Mouse (Mus musculus) MN1 (cell line): Measurements from ENCODE around the gene Adprhl1.

Source experiments
- DNase-seq: peaks from one replicate; pipeline ENCODE4 v3.0.0-alpha.2; 2016; ENCODE audit warnings: low spot score

Adprhl1 gene

DNA sequence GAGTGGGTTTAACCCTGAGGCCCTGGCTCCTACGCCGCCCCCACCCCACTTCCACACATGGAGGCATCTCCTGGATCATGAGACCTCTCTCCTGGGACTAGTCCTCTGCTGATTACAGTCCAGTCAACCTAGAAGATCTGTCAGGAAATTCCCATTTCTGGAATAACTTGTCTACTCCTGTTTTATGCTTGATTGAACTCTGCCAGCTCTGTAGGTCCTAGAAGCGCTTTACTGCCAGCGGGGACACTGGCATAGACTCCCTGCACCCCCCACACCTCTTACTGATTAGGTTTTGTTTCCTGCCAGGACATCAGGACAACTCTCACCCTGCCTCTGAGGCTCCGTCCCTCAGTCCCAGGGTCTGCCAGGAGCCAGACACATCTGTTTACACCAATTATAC lies 56.5 kb downstream of the Adprhl1 start:
- peak; percentile 40 for DNase-seq

DNA sequence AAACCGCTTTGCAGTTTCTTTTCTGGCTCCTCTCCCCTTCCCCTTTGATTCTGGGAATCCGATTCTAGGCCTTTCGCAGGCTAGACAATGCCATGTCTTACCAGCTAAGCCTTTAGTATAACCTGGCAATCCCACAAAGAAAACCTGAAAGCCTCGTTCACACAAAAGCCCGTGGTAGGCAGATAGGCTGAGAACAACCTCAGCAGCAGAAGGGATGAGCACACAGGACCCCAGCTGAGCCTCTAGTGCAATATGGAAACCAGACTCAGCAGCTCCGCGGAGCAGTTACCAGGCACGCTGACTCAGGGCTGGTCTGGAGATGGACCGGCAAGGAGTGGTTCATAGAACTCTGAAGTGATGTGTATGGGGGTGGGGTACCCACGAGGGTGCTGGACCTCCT lies 59.1 kb downstream of the Adprhl1 start:
- no peak for DNase-seq

DNA sequence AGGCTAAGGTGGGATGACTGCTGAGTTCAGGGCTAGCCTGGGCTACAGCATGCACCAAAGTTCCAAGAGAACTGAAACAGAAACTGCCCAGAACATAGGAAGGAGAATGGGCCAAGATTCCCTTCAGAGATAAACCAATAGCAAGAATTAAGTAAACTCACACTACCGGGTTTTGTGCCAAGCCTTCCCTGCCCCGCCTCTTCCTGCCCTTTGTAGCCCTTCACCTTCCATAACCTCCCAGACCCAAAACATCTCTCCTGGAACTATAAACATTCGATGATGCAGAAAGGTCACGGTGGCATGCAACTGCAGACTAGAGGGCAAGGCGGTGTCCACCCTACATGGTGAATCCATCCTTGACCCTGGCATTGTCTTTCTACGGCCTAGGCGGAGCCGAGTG lies 63.7 kb downstream of the Adprhl1 start:
- DNase-seq, result no peak

DNA sequence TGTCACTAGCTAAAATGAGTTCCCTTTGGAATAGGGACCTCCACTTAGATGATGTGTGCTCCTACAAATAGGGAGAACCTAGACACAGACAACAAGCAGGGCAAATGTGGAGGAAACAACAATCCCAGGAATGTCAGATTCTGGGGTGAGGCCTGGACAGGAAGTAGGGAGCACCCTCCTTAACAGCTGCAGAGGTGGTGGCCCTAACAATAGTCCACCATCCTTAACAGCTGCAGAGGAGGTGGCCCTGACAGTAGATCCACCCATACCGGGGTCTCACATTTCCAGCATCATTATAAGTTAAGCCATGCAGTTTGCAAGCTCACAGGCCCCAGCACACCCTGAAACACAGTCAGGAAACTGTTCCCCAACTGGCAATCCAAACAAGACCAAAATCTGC lies 65.1 kb downstream of the Adprhl1 start:
- no peak for DNase-seq

DNA sequence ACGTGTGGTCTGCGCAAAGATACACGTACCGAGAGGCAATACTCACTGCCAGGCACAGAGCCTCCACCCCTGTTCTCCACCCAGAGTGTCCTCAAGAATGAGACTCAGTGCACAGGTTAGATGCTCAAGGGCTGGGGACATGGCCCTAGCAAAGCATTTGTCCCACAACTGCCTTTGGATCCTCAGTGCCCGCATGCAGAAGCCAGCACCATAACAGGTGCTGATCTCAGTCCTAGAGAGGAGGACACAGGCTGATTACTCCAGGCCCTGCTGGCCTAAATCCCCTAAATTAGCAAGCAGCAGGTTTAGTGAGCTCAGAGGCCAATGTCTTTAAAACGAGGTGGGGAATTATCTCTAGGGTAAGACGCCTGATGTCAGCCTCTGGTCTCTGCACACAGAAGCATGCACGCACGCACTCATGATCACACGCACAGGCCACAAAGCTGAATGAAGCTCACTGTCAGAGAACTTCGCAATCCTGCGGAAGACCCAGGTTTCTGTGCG lies 65.9 kb downstream of the Adprhl1 start:
- no peak for DNase-seq

DNA sequence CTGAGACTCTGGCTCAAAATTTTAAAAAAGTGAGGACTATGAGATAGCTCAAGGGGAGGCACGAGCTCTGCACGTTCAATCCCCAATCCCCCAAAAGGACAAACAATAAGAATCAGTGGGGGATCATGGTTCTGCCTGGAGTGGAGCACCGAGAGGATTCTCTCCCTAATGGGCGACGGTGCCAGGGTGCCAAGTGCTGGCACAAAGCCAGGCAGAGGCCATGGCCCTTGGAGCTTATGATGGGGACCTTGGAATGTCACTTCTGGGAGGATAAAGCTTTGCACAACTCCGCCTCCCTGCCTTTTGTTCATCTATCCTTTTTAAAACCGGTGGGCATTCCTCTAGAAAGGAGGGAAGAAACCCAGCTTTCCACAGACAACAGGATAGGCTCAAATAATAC lies 66.3 kb downstream of the Adprhl1 start:
- DNase-seq, result no peak

DNA sequence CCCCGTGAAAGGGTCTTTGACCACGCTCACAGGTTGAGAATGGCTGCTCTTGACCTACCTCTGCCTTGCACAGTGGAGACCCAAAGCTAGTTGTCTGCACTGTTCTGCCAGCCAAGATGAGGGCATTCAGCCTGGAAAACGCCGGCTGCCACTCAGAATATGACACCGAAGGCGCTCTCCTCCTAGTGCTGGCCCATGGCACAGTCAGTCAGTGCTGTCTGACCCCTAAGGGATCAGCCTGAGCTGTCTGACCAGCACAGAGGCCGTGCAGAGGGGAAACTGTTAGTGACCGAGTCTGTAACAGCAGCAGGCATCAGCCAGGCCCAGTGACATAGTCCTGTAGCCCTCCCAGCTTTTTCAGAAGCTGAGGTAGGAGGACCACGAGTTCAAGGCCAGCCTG lies 66.7 kb downstream of the Adprhl1 start:
- DNase-seq, result no peak

DNA sequence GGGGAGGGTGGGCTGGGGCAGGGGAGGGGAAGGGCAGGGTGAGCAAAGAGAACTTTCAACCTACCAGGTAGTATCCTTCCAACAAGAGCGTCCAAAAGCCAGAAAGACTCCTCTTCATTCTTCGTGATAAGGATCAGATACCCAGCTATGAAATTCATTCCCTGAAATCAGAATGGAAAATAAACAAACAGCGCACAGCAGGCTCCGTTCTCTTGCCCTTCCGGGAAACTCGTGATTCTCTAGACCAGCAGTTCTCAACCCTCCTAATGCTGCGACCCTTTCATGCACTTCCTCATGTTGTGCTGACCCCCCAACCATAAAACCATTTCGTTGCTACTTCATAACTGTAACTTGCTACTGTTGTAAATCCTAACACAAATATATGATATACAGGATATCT lies 67.1 kb downstream of the Adprhl1 start:
- DNase-seq, result no peak

DNA sequence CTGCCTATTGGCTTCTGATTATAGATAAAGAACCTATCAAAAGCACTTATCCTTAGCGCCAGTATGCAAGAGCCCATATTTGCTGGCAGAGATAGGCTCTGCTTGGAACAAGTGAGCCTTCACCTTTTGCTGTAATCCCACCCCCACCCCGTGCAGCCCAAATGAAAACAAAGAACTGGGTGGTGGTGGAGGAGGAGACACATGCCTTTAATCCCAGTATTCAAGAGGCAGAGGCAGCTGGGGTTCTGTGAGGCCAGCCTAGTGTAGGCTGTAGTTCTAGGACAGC lies 72.3 kb downstream of the Adprhl1 start:
- no peak for DNase-seq

DNA sequence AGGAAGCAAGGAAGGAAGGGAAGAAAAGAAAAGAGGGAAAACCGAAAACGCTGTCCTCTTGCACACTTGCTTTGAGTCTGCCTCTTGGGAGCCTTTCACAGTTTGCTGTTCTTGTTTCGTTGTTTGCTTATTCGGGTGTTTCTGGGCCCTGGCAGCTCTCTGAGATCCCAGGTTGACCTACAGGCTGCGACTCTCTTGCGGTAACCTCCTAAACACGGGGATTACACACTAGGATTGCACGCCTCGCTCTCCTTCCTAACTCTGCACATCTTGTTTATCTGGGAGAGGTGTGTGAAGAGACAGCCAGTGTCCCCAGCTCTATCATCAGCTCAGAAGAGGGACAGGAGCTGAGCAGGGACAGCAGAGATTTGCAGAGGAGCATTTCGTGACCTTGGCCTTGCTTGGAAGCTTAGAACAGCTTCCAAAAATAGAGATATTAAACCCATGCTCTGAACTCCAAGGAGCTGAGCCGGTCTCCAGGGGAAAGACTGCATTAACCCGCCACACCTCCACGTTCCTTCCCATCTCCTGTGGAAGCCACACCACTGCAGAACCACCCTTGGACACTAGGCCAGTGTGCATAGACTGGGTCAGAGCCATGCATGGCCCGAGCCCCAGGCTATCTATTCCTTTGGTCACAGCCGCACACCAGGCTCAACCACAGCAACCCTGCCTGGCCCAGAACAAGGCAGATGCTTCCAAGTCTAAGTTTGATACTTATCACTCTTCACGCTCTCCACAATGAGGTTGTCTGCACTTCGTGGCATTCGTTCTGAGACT lies 72.9 kb downstream of the Adprhl1 start:
- peak; percentile 31 for DNase-seq

DNA sequence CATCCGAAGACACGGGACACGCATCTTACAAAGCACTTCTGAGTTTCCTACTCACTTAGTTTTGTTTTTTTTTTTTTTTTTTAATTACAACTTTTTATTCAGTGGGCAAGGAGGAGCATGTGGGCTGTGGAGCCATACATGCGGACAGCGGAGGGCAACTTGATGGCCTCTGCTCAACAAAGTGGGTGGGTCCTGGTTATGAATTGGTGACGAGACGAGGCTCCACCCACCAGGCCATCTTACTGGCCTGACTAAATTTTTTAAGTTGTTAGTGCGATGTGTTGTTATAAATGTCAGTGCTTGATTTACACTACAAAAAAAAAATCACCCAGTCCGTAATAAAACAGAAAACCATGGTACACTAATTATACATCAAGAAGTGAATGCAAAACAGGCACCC lies 73.6 kb downstream of the Adprhl1 start:
- no peak for DNase-seq

DNA sequence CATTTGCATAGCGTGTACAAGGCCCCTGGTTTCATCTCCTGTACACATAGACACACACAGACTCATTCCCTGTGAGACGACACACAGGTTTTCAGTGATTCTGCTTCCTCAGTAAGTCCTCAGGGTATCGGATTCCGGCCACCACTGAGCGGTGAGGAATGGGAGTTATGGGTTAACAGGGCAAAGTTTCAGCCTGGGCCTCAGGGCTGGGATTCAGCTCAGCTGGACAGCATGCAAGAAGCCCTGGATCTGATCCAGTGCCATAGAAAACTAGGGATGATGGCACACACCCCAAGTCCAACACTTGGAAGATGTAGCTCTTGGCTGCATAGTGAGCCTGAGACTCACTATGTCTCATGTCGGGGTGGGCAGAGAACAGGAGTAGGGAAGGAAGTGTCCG lies 74.0 kb downstream of the Adprhl1 start:
- no peak for DNase-seq

DNA sequence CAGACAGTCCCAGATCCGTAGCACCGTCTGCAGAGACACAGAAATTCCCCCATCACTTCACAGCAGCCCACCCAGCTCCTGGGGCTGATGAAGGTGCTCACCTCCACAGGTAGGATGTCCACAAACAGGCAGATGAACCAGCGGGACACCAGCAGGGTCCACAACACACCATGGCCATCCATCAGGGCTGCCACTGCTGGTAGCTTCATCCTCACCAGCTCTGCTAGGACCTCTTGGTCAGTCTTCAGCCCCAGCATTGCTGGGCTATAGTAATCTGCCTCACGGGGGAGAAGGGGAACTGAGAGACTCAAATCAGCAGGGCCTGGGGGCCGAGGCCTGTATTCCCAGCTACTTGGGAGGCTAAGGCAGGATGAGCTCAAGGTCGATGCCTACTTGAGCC lies 74.5 kb downstream of the Adprhl1 start:
- DNase-seq, result no peak

DNA sequence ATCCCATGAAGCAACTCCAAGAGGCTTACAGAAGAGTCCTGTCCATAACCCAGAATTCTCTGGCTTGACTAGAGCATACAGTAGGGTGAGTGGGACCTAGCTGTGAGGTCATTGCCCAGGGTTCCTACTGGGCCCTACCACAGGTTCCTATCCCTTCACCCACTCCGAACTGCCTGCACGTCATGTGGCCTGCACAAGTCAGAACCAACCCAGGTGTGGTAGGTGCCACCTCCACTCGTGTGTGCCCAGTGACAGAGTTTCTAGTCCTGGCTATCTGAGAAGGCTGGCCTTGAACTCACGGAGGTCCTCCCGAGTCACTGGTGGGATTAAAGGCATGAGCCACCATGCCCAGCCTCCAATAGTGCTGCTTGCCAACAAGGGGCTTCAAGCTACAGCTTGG lies 75.8 kb downstream of the Adprhl1 start:
- no peak for DNase-seq

DNA sequence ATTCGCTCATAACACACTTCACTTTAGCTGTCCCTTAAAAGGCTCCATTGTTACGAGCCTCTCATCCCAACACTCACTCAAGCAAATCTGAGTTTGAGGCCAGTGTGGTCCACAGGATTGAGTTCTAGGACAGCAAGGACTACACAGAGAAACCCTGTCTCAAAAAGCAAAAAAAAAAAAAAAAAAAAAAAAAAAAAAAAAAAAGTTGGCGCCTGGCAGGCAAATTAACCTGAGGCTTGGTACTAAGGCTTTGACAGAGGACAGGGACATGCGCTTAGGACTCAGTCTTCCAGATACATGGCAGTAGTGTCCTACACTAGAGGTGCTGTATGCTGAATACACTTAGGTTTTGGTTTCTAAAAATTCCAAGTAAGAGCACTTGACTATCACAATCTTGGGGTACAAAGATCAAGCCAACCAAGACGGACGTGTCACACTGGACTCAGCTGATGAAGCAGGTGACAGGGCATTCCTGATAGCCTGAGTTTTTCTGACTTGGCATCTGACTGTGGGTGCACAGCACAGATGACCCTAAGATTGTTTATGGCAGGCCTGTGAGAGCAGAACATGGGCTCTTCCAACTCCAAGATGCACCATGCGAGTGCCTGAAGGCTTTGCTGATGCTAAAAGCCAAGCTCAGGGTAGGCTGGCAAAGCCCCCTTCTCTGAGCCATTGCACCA lies 76.6 kb downstream of the Adprhl1 start:
- no peak for DNase-seq

DNA sequence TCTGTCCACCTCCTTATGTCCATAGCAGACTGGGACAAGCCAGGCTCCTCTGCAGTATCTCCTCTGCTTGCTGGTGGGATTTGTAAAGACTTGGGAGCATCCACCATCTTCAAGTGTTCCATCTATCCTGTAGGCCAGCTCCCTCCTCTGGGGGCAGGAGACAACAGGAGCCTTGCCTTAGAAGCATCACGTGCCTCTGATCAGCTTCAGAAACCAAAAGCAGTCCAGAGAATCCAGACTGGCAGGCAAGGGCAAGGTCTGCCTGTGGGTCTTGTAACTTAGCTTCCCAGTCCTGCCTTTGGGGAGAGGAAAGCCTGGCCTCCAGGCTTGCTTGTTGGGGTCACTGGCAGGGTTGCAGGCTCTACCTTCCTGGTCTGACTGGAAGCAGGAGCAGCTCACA lies 78.3 kb downstream of the Adprhl1 start:
- DNase-seq, result no peak

DNA sequence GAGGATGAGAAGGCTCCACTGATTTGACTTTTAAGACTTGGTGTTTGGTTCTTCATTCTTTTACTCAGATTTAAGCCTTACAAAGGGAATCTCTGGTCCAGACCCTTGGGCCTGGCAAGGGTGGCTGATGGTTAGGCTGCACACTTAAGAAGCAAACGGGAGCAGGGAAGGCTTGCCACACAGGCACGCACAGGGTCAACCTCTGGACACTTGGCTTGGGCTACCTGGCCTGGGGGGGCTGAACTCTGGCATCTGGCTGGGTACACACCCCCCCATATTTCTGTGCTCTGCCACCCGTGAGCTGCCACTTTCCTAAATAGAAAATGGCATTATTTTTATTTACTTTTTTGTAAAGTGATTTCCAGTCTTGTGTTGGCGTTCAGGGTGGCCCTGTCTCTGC lies 79.2 kb downstream of the Adprhl1 start:
- DNase-seq, result no peak

DNA sequence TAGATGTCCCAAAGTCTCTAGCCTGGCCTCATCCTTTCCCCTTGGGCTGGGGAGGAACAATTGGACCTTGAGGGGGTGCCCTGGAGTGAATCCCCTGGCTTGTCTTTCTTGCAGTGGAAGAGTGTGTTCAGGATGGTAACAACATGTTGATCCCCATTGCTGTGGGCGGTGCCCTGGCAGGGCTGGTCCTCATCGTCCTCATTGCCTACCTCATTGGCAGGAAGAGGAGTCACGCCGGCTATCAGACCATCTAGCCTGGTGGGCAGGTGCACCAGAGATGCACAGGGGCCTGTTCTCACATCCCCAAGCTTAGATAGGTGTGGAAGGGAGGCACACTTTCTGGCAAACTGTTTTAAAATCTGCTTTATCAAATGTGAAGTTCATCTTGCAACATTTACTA lies 79.7 kb downstream of the Adprhl1 start:
- no peak for DNase-seq
